Mouse (Mus musculus) neural tube, embryonic 11.5 days (tissue): ENCODE data around the gene Olfr1055. TPM values are rescaled to one million over a fixed set of nuclear protein-coding genes. Genes with fewer than 3 reads are reported as not detected.

Experiments
- polyA plus RNA-seq: library from polyadenylated mRNA; unstranded; fragments of >200 nt; fragmentation: Nextera tagmentation; extraction: Ambion mirVana; gene quantifications from 2 replicates; pipeline ENCODE4 v1.2.1, GENCODE M21; 2014

Olfr1055 gene
- polyA plus RNA-seq, 1 experiment from 2014 or later, result not detected

Other genes with a start within 250 kb of the Olfr1055 start
- gene Olfr1039, start 214.4 kb downstream of the Olfr1055 start, polyA plus RNA-seq, result not detected in 2 replicates
- gene Olfr1040, start 203.6 kb downstream of the Olfr1055 start, polyA plus RNA-seq, result not detected in 2 replicates
- gene Olfr1042, start 188.4 kb downstream of the Olfr1055 start, polyA plus RNA-seq, result not detected in 2 replicates
- not detected in 2 replicates for gene Olfr1043, start 182.8 kb downstream of the Olfr1055 start, polyA plus RNA-seq
- gene Olfr1044, start 172.5 kb downstream of the Olfr1055 start, polyA plus RNA-seq, result not detected in 2 replicates
- gene Olfr52, start 164.6 kb downstream of the Olfr1055 start, polyA plus RNA-seq, result not detected in 2 replicates
- gene Olfr1045, start 147.3 kb downstream of the Olfr1055 start, polyA plus RNA-seq, result not detected in 2 replicates
- gene Olfr1046, start 131.0 kb downstream of the Olfr1055 start, polyA plus RNA-seq, result not detected in 2 replicates
- not detected in 2 replicates for gene Olfr1047, start 118.9 kb downstream of the Olfr1055 start, polyA plus RNA-seq
- gene Olfr1048, start 110.0 kb downstream of the Olfr1055 start, polyA plus RNA-seq, result not detected in 2 replicates
- not detected in 2 replicates for gene Olfr1049, start 92.0 kb downstream of the Olfr1055 start, polyA plus RNA-seq
- gene Olfr1051, start 71.2 kb downstream of the Olfr1055 start, polyA plus RNA-seq, result not detected in 2 replicates
- not detected in 2 replicates for gene Olfr1052, start 57.8 kb downstream of the Olfr1055 start, polyA plus RNA-seq
- gene Olfr1053, start 35.0 kb downstream of the Olfr1055 start, polyA plus RNA-seq, result not detected in 2 replicates
- not detected in 2 replicates for gene Olfr1054, start 14.9 kb downstream of the Olfr1055 start, polyA plus RNA-seq
- gene Olfr1056, start 12.2 kb upstream of the Olfr1055 start, polyA plus RNA-seq, result not detected in 2 replicates
- gene Olfr1057, start 28.1 kb upstream of the Olfr1055 start, polyA plus RNA-seq, result not detected in 2 replicates
- not detected in 2 replicates for gene Olfr1058, start 38.3 kb upstream of the Olfr1055 start, polyA plus RNA-seq
- gene Olfr1061, start 63.8 kb upstream of the Olfr1055 start, polyA plus RNA-seq, result not detected in 2 replicates
- not detected in 2 replicates for gene Olfr1062, start 76.5 kb upstream of the Olfr1055 start, polyA plus RNA-seq
- gene Olfr1065, start 100.3 kb upstream of the Olfr1055 start, polyA plus RNA-seq, result not detected in 2 replicates
- gene Olfr1066, start 106.0 kb upstream of the Olfr1055 start, polyA plus RNA-seq, result not detected in 2 replicates
- gene Olfr228, start 137.1 kb upstream of the Olfr1055 start, polyA plus RNA-seq, result not detected in 2 replicates
- not detected in 2 replicates for gene Olfr1076, start 158.2 kb upstream of the Olfr1055 start, polyA plus RNA-seq
- not detected in 2 replicates for gene Olfr1079, start 192.2 kb upstream of the Olfr1055 start, polyA plus RNA-seq
- gene Olfr1080, start 208.0 kb upstream of the Olfr1055 start, polyA plus RNA-seq, result not detected in 2 replicates
- gene Olfr1082, start 248.7 kb upstream of the Olfr1055 start, polyA plus RNA-seq, result not detected in 2 replicates